Mouse (Mus musculus) adrenal gland, postnatal 4 days (tissue): Measurements from ENCODE around the gene Nr1d1. TPM values are rescaled to one million over a fixed set of nuclear protein-coding genes. Genes with fewer than 3 reads are reported as not detected.
A peak's percentile ranks its signal among the peaks of the same experiment; 100 is the strongest.

Experiments
- DNase-seq, 2 experiments: peaks; one replicate each; pipeline ENCODE4 v3.0.0; 2021 to 2022; ENCODE audit warnings: low spot score in 2 of 2, mixed read lengths in 2 of 2
- total RNA-seq, 2 experiments: library from RNA; stranded (reverse); gene quantifications; 2 replicates each; pipeline ENCODE4 v1.2.3; 2021

Gene Nr1d1
- total RNA-seq, 2 experiments from 2014 or later, result 104 to 115 TPM

- DNase-seq, result no peak
These were observed 4.0 kb downstream of the Nr1d1 start for GRCm38 (mm10) chr11:98771131-98771530.

DNA sequence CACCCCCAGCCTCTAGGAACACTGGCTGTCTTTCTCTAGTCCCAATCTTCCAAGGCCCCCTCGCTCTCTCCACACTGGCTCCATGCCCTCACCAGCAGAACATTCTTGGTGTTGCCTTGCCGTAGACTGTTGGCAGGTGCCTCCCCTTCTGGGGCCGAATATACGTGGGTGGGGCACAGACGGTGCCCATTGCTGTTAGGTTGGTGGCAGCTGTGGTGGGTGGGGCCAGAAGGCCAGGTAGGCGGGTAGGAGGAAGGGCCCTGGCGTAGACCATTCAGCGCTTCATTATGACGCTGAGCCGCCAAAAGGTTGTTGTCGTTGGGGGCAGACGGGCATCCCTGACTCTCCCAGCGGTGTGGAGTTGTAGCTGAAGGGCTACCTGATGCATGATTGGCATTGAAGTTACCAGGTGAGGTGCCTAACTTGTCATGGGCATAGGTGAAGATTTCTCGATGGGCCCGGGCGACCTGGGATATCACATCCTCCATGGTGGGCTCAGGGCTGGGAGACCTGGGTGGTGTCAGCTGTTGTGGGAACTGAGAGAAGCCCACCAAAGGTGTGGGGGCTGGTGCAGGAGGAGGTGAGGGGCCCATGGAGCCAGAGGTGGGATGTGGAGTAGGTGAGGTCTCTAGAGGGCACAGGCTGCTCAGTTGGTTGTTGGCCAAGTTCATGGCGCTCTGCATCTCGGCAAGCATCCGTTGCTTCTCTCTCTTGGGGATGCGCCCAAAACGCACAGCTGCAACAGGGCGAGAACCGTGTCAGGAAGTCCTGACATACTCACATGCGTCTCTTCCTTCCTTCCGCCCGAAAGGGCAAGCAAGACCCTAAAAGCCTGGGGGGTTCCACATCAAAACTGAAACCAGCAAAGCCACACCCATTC lies 4.8 kb downstream of the Nr1d1 start:
- no peak for DNase-seq

DNA sequence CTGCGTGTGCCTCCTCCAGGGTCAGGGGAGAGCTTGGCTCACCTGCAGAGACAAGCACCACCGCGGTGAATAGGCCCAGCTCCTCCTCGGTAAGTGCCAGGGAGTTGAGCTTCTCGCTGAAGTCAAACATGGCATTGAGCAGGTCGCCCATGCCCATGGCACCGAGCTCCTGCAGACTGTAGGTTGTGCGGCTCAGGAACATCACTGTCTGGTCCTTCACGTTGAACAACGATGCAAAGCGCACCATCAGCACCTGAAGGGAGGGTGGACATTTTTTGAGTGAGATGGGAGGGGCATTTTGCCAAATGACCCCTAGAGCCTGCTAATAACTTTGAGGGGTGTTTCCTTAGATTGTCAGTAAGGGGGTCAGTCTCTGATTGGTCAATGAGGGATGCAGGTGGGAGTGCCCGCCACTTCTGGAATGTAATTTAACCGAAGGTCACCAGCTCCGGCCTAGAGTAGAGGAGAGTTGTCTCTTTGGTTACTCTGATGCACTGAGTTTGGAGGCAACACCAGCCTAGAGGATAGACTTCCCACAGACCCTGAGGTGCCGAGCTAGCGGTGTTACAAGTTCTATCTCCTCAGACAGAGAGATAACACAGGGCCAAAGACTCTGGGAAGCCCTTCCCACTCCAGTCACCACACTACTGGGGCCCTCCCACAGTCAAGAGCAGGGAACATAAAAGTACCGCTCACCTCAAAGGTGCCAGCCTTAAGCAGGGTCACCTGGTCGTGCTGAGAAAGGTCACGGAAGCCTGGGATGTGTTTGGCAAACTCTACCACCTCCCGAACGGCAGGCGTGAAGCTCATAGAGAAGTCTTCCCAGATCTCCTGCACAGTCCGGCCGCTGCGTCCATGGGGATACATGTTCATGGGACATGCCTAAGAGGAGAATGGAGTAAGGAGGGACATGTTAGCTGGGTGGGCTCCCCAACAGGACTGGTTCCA lies 5.9 kb downstream of the Nr1d1 start:
- DNase-seq, result no peak

GRCm38 (mm10) chr11:98768127-98769006 lies 6.8 kb downstream of the Nr1d1 start:
- no peak for DNase-seq

DNA sequence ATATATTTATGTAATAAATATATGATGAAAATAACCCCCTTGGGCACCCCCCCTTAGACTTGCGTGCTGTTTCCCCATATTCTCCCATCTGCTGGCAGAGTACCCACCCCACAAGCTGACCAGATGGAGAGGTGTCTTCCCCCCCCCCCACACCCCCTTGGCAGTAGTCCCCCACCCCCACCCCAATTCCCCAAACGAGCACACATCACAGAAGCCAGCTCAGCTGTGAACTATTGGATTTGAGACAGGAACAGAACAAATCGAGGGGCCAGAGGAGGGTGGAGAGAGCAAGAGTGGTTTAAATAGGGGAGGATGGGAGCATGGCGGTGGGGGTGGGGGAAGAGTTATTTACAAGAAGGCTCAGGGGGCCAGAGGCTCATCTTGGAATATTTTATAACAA lies 7.4 kb downstream of the Nr1d1 start:
- DNase-seq, result no peak

GRCm38 (mm10) chr11:98767276-98767675 lies 7.9 kb downstream of the Nr1d1 start:
- DNase-seq, result no peak

GRCm38 (mm10) chr11:98766816-98767215 lies 8.3 kb downstream of the Nr1d1 start:
- no peak for DNase-seq

GRCm38 (mm10) chr11:98766346-98766745 lies 8.8 kb downstream of the Nr1d1 start:
- no peak for DNase-seq

DNA sequence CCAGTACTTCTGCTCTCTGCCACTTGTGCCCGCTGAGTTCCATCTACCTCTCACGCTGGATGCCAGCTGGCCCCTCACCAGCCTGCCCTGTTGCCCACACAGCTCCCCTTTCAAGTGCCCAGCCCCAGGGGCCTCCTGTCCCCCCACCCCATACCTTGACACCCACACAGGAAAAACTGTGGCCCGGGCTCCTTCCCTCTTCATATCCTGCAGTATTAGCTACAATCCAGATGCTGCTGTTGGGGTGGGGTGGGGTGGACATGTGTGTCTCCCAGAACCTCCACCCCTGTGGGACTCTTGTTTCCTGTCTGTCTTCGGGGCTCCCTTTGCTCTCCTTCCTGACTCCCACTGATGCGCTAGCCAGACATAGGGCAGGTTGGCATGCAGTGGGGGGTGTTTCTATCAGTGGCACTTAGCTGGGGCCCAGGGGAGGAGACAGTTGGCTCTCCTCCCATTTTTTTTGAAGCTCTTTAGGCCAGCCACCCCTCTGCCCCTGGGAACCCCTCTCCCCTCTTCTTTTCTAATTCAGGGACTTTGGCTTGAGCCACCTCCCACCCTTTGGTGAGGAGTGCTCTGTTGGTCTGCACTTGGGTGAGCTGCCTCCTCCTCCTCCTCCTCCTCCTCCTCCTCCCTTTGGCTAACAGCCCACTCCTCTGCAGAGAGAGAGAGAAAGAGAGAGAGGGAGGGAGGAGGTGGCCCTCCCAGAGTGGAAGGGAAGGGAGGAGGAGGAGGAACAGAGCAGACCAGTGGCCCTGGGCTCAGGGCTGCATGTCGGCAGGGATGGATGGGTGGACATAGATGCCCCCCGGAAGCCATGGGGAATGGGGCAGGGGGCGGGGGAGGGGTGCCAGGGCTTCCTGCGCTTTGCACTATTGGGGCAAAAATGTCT lies 9.5 kb downstream of the Nr1d1 start:
- DNase-seq, result no peak

GRCm38 (mm10) chr11:98764746-98765145 lies 10.4 kb downstream of the Nr1d1 start:
- no peak for DNase-seq

GRCm38 (mm10) chr11:98764091-98764490 lies 11.0 kb downstream of the Nr1d1 start:
- DNase-seq, result no peak

- no peak for DNase-seq
These were observed 11.7 kb downstream of the Nr1d1 start for GRCm38 (mm10) chr11:98763502-98763861.

- no peak for DNase-seq
These were observed 12.2 kb downstream of the Nr1d1 start for GRCm38 (mm10) chr11:98762756-98763501.

DNA sequence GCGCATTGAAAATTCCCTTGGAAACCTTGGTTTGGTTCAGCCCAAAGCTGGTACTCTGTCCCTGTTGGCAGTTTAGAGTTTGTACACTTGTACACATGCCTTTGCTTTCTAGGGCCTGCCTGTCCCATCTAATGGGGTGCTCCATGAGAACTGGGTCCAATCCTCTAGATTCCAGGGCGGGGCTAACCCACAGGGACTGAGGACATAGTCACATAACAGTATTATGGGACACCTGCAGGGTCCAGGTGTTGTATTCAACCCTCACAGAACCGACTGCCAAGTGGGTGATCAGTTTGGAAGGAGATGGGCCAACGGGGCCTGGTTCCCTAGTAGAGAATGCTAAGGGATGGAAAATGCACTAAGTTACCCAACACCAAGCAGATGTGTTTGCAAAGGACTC lies 13.2 kb downstream of the Nr1d1 start:
- no peak for DNase-seq

GRCm38 (mm10) chr11:98756711-98757110 lies 18.4 kb downstream of the Nr1d1 start:
- DNase-seq, result no peak

DNA sequence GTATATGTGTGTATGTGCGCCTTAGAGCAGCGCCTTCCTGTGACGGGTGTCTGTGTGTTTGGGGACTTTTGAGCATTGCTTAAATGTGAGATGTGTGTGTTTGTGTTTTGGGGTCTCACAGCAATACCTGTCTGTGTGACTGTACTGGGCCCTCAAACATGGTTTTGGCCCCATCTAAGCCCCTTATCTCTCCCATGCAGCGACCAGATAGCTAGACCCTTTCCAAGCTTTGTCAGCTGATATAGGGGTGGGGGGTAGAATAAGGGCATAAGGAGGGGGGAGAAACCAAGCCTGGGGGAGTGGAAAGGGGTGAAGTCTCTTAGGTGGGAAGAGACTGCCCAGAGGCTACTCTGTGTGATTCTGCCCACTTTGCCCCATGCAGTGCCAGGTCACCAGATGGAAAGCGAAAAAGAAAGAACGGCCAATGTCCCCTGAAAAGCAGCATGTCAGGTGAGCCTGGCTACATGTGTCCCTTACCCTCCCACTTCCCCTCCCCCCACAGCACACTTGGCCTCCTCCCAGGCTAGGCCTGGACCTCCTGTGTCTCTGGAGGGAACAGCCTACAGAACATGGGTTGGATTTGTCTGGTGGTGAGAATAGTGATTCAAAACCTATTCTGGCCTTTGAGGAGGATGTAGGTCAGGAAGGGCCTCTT lies 19.3 kb downstream of the Nr1d1 start:
- DNase-seq, result no peak

DNA sequence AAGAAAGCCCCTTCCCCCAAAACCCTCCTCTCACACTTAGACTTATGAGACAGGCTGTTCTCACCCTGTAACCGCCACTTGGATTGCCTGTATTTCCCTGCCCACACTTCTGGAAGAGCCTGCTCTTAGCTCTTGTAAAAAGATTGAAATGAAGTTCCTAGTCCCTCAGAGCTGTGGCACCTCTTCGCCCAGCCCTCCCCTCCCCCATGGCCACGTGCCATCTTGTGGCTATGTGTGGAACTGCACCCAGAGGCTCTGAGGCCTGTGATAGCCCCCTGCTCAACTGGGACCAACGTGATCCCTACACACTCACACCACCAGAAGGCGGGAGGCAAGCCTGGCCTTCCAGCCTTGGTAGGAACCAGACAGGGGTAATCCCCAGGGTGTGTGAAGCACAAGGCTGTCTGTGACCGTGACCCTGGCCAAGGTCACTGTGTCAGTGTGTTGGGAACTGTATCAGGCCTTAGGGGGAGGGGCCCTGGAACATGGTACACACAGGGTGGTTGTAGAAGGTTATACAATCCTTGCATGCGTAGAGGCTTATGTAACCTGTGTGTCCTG lies 20.4 kb downstream of the Nr1d1 start:
- DNase-seq, result peak in 1 of 2 experiments; percentile 70

- DNase-seq, result no peak
These were observed 20.9 kb downstream of the Nr1d1 start for GRCm38 (mm10) chr11:98754151-98754620.
